Mouse (Mus musculus) urinary bladder, postnatal 25 days (tissue): Measurements from ENCODE around the gene Itgb1bp1.

Source experiments
- DNase-seq: peaks from one replicate; pipeline ENCODE4 v3.0.0; 2022; ENCODE audit warnings: low spot score

The Itgb1bp1 gene

GRCm38 (mm10) chr12:21286243-21286622 lies at the start of gene Itgb1bp1:
Itgb1bp1 (minus strand) TSS chr12:21286284.
- peak; percentile 98 for DNase-seq

- DNase-seq = no peak
Measured at GRCm38 (mm10) chr12:21335869-21336268, 49.8 kb upstream of the Itgb1bp1 start.

- DNase-seq = no peak
Measured at GRCm38 (mm10) chr12:21333766-21334165, 47.7 kb upstream of the Itgb1bp1 start.

- DNase-seq = no peak
Measured at GRCm38 (mm10) chr12:21333021-21333420, 46.9 kb upstream of the Itgb1bp1 start.

- DNase-seq = no peak
Measured at GRCm38 (mm10) chr12:21331711-21332110, 45.6 kb upstream of the Itgb1bp1 start.

GRCm38 (mm10) chr12:21330961-21331576 lies 45.0 kb upstream of the Itgb1bp1 start:
- no peak for DNase-seq

- no peak for DNase-seq
Measured at GRCm38 (mm10) chr12:21329661-21330400, 43.7 kb upstream of the Itgb1bp1 start.

GRCm38 (mm10) chr12:21326325-21326724 lies 40.2 kb upstream of the Itgb1bp1 start:
- DNase-seq = no peak

GRCm38 (mm10) chr12:21325266-21325665 lies 39.2 kb upstream of the Itgb1bp1 start:
- no peak for DNase-seq

GRCm38 (mm10) chr12:21324101-21324500 lies 38.0 kb upstream of the Itgb1bp1 start:
- no peak for DNase-seq

- no peak for DNase-seq
Measured at GRCm38 (mm10) chr12:21322856-21323255, 36.8 kb upstream of the Itgb1bp1 start.

- no peak for DNase-seq
Measured at GRCm38 (mm10) chr12:21322296-21322695, 36.2 kb upstream of the Itgb1bp1 start.

- no peak for DNase-seq
Measured at GRCm38 (mm10) chr12:21321170-21321569, 35.1 kb upstream of the Itgb1bp1 start.

GRCm38 (mm10) chr12:21320317-21320716 lies 34.2 kb upstream of the Itgb1bp1 start:
- DNase-seq = no peak

- DNase-seq = peak; percentile 56
Measured at GRCm38 (mm10) chr12:21318143-21318895, 32.2 kb upstream of the Itgb1bp1 start.

- DNase-seq = peak; percentile 35
Measured at GRCm38 (mm10) chr12:21316869-21317265, 30.8 kb upstream of the Itgb1bp1 start.

- peak; percentile 82 for DNase-seq
Measured at GRCm38 (mm10) chr12:21315923-21316868, 30.1 kb upstream of the Itgb1bp1 start, which contains the start of gene Iah1. Iah1 (plus strand) TSS chr12:21316389.

- no peak for DNase-seq
Measured at GRCm38 (mm10) chr12:21312201-21312600, 26.1 kb upstream of the Itgb1bp1 start.

- DNase-seq = no peak
Measured at GRCm38 (mm10) chr12:21306721-21307120, 20.6 kb upstream of the Itgb1bp1 start.

GRCm38 (mm10) chr12:21305741-21306140 lies 19.7 kb upstream of the Itgb1bp1 start:
- no peak for DNase-seq

- DNase-seq = no peak
Measured at GRCm38 (mm10) chr12:21302361-21302783, 16.3 kb upstream of the Itgb1bp1 start.

- no peak for DNase-seq
Measured at GRCm38 (mm10) chr12:21301932-21302331, 15.8 kb upstream of the Itgb1bp1 start.
